Mouse (Mus musculus) stomach, postnatal 0 days (tissue): ENCODE results near the gene Dnal1.

Experiments
- CTCF ChIP-seq: IDR thresholded peaks from 2 replicates; pipeline ENCODE4 v1.5.1; 2016; ENCODE audit warnings: antibody characterized with exemption, low read depth, mild to moderate bottlenecking, moderate library complexity
- EP300 ChIP-seq: optimal IDR thresholded peaks from 2 replicates; pipeline ENCODE3; 2016; ENCODE audit warnings: antibody characterized with exemption

DNA sequence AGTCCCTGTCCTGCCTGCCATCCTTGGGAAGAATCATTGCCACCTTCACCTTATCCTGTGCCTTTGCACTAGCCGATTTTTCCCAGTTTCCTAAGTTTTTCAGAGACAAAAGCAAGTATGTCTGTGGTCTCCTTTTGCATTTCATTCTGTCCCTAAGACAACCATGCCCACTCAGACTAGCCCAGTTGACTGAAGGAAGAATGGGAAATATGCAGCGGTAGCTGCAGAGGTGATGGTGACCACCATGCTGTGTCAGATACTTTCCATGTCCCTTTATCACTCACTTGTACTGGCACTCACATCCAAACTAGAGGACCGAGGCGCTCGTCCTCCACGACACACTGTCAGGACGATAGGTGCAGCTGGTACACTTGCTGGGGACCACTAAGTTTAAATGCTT lies 23.0 kb downstream of the Dnal1 start:
- TF ChIP-seq EP300 (no peak), CTCF (no peak)
